Mouse (Mus musculus) MEL (cell line): ENCODE measurements around the gene Glmp. TPM values are rescaled to one million over a fixed set of nuclear protein-coding genes. Genes with fewer than 3 reads are reported as not detected.

Source experiments
- DNase-seq: peaks from one replicate; pipeline ENCODE4 v3.0.0; 2011; ENCODE audit warnings: low read depth, low spot score
- H3K27ac ChIP-seq: 2 replicates; pipeline ENCODE4 v1.5.1; 2012; ENCODE audit warnings: low read depth, mild to moderate bottlenecking, control low read depth, low read length, moderate library complexity; ENCODE audit not compliant: control insufficient read depth
- H3K27me3 ChIP-seq, 2 experiments: fragments of 150-350 bp in 1 of 2; sonication (generic) in 1 of 2; 2 replicates each; pipeline ENCODE4 v1.6.1; 2012; ENCODE audit warnings: low read length in 2 of 2, mild to moderate bottlenecking in 2 of 2, improper control_type of control experiment in 1 of 2, moderate library complexity in 1 of 2; ENCODE audit not compliant: insufficient read depth in 2 of 2, control insufficient read depth in 1 of 2
- H3K36me3 ChIP-seq, 2 experiments: 2 replicates each; pipeline ENCODE4 v1.6.1; 2012 to 2014; ENCODE audit warnings: low read length in 2 of 2, improper control_type of control experiment in 1 of 2, inconsistent platforms in 1 of 2, mild to moderate bottlenecking in 1 of 2; ENCODE audit not compliant: insufficient read depth in 2 of 2, control insufficient read depth in 1 of 2
- H3K4me1 ChIP-seq, 2 experiments: fragments of 150-350 bp in 1 of 2; sonication (generic) in 1 of 2; 2 replicates each; pipeline ENCODE4 v1.6.1; 2012; ENCODE audit warnings: low read length in 2 of 2, improper control_type of control experiment in 1 of 2, mild to moderate bottlenecking in 1 of 2; ENCODE audit not compliant: insufficient read depth in 2 of 2, control insufficient read depth in 1 of 2
- H3K4me3 ChIP-seq, 2 experiments: fragments of 150-350 bp in 1 of 2; sonication (generic) in 1 of 2; 2 replicates each; pipeline ENCODE4 v1.5.1; 2012; ENCODE audit warnings: low read depth in 2 of 2, low read length in 2 of 2, mild to moderate bottlenecking in 2 of 2, moderate library complexity in 2 of 2, control low read depth in 1 of 2, improper control_type of control experiment in 1 of 2; ENCODE audit not compliant: control insufficient read depth in 1 of 2, insufficient read depth in 1 of 2
- H3K79me2 ChIP-seq: 2 replicates; pipeline ENCODE4 v1.6.1; 2012; ENCODE audit warnings: mild to moderate bottlenecking, low read length, moderate library complexity; ENCODE audit not compliant: control insufficient read depth, poor library complexity, insufficient read depth
- H3K9ac ChIP-seq: 2 replicates; pipeline ENCODE4 v1.6.1; 2012; ENCODE audit warnings: low read depth, mild to moderate bottlenecking, control low read depth, low read length, moderate library complexity; ENCODE audit not compliant: control insufficient read depth, poor library complexity, severe bottlenecking
- H3K9me3 ChIP-seq: fragments of 150-350 bp; sonication (generic); replicated peaks from 2 replicates; pipeline ENCODE4 v1.6.1; 2012; ENCODE audit warnings: mild to moderate bottlenecking, low read length, improper control_type of control experiment, moderate library complexity; ENCODE audit not compliant: insufficient read depth
- EP300 ChIP-seq, 2 experiments: IDR thresholded peaks; 2 replicates each; pipeline ENCODE4 v1.6.1; 2011; ENCODE audit warnings: improper control_type of control experiment in 2 of 2, low read length in 2 of 2, low read depth in 1 of 2, mild to moderate bottlenecking in 1 of 2
- ETS1 ChIP-seq: IDR thresholded peaks from 2 replicates; pipeline ENCODE4 v1.6.1; 2012; ENCODE audit warnings: low read depth, mild to moderate bottlenecking, inconsistent platforms, low read length, improper control_type of control experiment, moderate library complexity
- GABPA ChIP-seq: IDR thresholded peaks from 2 replicates; pipeline ENCODE4 v1.6.1; 2012; ENCODE audit warnings: low read depth, mild to moderate bottlenecking, inconsistent platforms, low read length, improper control_type of control experiment, moderate library complexity
- GATA1 ChIP-seq: IDR thresholded peaks from 2 replicates; pipeline ENCODE4 v1.6.1; 2011; ENCODE audit warnings: low read depth, low read length, improper control_type of control experiment
- JUND ChIP-seq: IDR thresholded peaks from 2 replicates; pipeline ENCODE4 v1.6.1; 2011; ENCODE audit warnings: low read depth, mild to moderate bottlenecking, improper control_type of control experiment, low read length
- MAFK ChIP-seq: IDR thresholded peaks from 2 replicates; pipeline ENCODE4 v1.6.1; 2011; ENCODE audit warnings: low read depth, mild to moderate bottlenecking, low read length, improper control_type of control experiment, borderline replicate concordance
- MEF2A ChIP-seq: IDR thresholded peaks from 2 replicates; pipeline ENCODE4 v1.6.1; 2014; ENCODE audit warnings: low read depth, mild to moderate bottlenecking, inconsistent platforms, low read length, improper control_type of control experiment; ENCODE audit not compliant: poor library complexity, insufficient replicate concordance, severe bottlenecking; ENCODE audit errors: extremely low read depth
- POLR2A ChIP-seq, 2 experiments: IDR thresholded peaks; 2 replicates each; pipeline ENCODE4 v1.6.1; 2011 to 2012; ENCODE audit warnings: low read length in 2 of 2, mild to moderate bottlenecking in 2 of 2, control low read depth in 1 of 2, improper control_type of control experiment in 1 of 2, low read depth in 1 of 2, moderate library complexity in 1 of 2; ENCODE audit not compliant: control insufficient read depth in 1 of 2, insufficient read depth in 1 of 2, poor library complexity in 1 of 2
- POLR2AphosphoS5 ChIP-seq: IDR thresholded peaks from 2 replicates; pipeline ENCODE4 v1.6.1; 2012; ENCODE audit warnings: low read depth, borderline replicate concordance, mild to moderate bottlenecking, inconsistent platforms, low read length, moderate library complexity, mixed read lengths
- RCOR1 ChIP-seq: IDR thresholded peaks from 2 replicates; pipeline ENCODE4 v1.6.1; 2012; ENCODE audit warnings: low read depth, mild to moderate bottlenecking, inconsistent platforms, low read length, improper control_type of control experiment
- SIN3A ChIP-seq: IDR thresholded peaks from 2 replicates; pipeline ENCODE4 v1.6.1; 2012; ENCODE audit warnings: low read length, improper control_type of control experiment, inconsistent platforms
- TAL1 ChIP-seq: IDR thresholded peaks from 2 replicates; pipeline ENCODE4 v1.6.1; 2012; ENCODE audit warnings: mild to moderate bottlenecking, inconsistent platforms, low read length, moderate library complexity, mixed read lengths
- TBP ChIP-seq: IDR thresholded peaks from 2 replicates; pipeline ENCODE4 v1.8.0; 2011; ENCODE audit warnings: low read depth, low read length, improper control_type of control experiment
- TCF12 ChIP-seq: IDR thresholded peaks from 2 replicates; pipeline ENCODE4 v1.6.1; 2014; ENCODE audit warnings: low read depth, mild to moderate bottlenecking, inconsistent platforms, low read length, improper control_type of control experiment, moderate library complexity
- UBTF ChIP-seq: IDR thresholded peaks from 2 replicates; pipeline ENCODE4 v1.6.1; 2012; ENCODE audit warnings: low read depth, mild to moderate bottlenecking, inconsistent platforms, low read length, improper control_type of control experiment, moderate library complexity, borderline replicate concordance; ENCODE audit not compliant: insufficient read depth
- ZKSCAN1 ChIP-seq: IDR thresholded peaks from 2 replicates; pipeline ENCODE4 v1.6.1; 2012; ENCODE audit warnings: low read depth, mild to moderate bottlenecking, inconsistent platforms, low read length, improper control_type of control experiment, moderate library complexity
- ZMIZ1 ChIP-seq: IDR thresholded peaks from 2 replicates; pipeline ENCODE4 v1.6.1; 2012; ENCODE audit warnings: low read depth, mild to moderate bottlenecking, inconsistent platforms, low read length, improper control_type of control experiment, moderate library complexity
- ZNF384 ChIP-seq: IDR thresholded peaks from 2 replicates; pipeline ENCODE4 v1.6.1; 2012; ENCODE audit warnings: low read depth, mild to moderate bottlenecking, inconsistent platforms, low read length, improper control_type of control experiment
- polyA plus RNA-seq, 2 experiments: library from polyadenylated mRNA; stranded (reverse) in 1 of 2; unstranded in 1 of 2; fragments of >175 nt in 1 of 2; fragments of >200 nt in 1 of 2; gene quantifications; 2 replicates each; pipeline versions ENCODE4 v1.2.1 to v1.2.4; 2012; ENCODE audit warnings: low replicate concordance in 2 of 2, low read depth in 1 of 2; ENCODE audit not compliant: insufficient read length in 2 of 2, insufficient read depth in 1 of 2, missing spikeins in 1 of 2
- total RNA-seq: library from RNA; depleted of rRNA; stranded (reverse); fragments of 300-350 nt; gene quantifications from 2 replicates; pipeline ENCODE4 v1.2.3, GENCODE M21; 2012

Glmp gene
- total and polyA plus RNA-seq, 3 experiments: 47.6 to 181 TPM; not detected in 1

- Histone ChIP-seq H3K9me3 (no peaks in the 10 kb centered on the region), H3K4me1 (no peaks in the 10 kb centered on the region), H3K27ac (no peak overlapping the region), H3K27me3 (no peaks in the 10 kb centered on the region), H3K79me2 (no peaks in the 10 kb centered on the region), H3K9ac (no peak overlapping the region), H3K36me3 (peaks cover 0 to 6% of the 10 kb centered on the region in 2 experiments; a peak in 2 of 4 replicates), H3K4me3 (no peak overlapping the region)
- DNase-seq: no peak
- TF ChIP-seq ZKSCAN1 (no peak), POLR2AphosphoS5 (no peak), UBTF (no peak), ZNF384 (no peak), MEF2A (no peak), SIN3A (no peak), GABPA (no peak)
These were observed 36.9 kb downstream of the Glmp start for GRCm38 (mm10) chr3:88361612-88362313.

DNA sequence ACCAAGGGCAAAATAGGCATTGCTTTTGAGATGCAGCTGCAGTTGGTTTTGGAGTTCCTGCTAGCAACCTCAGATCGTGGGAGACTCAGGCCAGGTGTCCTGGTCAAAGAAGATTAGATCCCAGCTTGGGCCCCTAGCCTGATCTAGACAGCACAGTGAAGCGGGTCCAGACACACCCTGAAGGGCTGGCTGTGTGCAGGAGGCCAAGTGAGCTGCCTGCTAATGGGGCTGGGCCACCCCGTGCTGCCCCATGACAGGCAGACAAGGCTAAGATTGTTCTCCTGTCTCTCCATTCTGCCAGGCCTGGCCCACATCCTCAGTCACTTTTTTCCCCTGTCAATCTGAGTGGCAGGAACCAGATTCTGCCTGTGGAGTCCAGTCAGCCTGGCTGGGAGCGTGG is 38.9 kb downstream of the Glmp start:
- Histone ChIP-seq H3K79me2 (no peaks in the 10 kb centered on the region), H3K27ac (no peak overlapping the region), H3K9ac (no peak overlapping the region), H3K4me3 (no peak overlapping the region), H3K9me3 (no peaks in the 10 kb centered on the region), H3K36me3 (no peaks in the 10 kb centered on the region; a peak in 1 of 4 replicates), H3K4me1 (no peaks in the 10 kb centered on the region)
- no peak for DNase-seq
- TF ChIP-seq UBTF: no peak
- no peak for TF ChIP-seq ZMIZ1
- TF ChIP-seq RCOR1: no peak
- TF ChIP-seq EP300 (IDR thresholded peaks at IDR 0.05; ENCODE audit: low read depth in 1 of 2, low read length in 2 of 2): no peak
- no peak for TF ChIP-seq TCF12
- no peak for TF ChIP-seq JUND
- no peak for TF ChIP-seq MEF2A
- no peak for TF ChIP-seq ETS1
- TF ChIP-seq MAFK: no peak
- TF ChIP-seq TAL1: no peak
- TF ChIP-seq GATA1: no peak
- TF ChIP-seq ZNF384: no peak
- no peak for TF ChIP-seq TBP
- TF ChIP-seq ZKSCAN1: no peak
- no peak for TF ChIP-seq POLR2A (IDR thresholded peaks at IDR 0.05; ENCODE audit: control insufficient read depth in 1 of 2, insufficient read depth in 1 of 2, low read depth in 1 of 2, low read length in 2 of 2, poor library complexity in 1 of 2)
- TF ChIP-seq, all 39 proteins: peak for 0
- H3K27me3 ChIP-seq: no peaks in the 10 kb centered on the region
